21 mouse cellular contexts compared by ENCODE assay signal in the genomic region with DNA sequence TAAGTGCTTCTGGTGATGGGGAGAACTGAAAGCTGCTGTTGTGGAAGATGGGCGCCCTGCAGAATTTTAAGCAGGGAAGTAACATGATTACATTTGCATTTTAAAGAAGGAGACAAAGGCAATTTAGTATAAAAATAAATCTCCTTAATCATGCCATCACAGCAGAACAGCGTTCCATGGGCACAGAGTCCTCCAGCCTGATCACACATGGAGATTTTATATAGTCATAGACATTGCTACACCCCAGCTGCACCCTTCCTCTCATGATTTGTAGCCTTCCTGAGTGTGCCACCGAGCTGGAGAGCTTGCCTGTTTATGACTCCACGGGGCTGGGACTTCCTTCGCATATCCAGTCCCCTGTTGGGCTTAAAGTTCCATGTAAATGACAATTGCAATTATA. TPM values are rescaled to one million over a fixed set of nuclear protein-coding genes. Genes with fewer than 3 reads are reported as not detected.
"Had no signal": no experiment of that assay in that cellular context is flagged by ENCODE, and none has a peak within 500 bp of the region (broad histone marks: within the 10 kb centered on the region; RNA-seq: fewer than 3 reads in every experiment).

No protein-coding gene starts in this region.

- H3K9me3 ChIP-seq: limb, embryonic 10.5 days; liver, embryonic 15.5 days; midbrain, embryonic 10.5 days; neural tube, embryonic 12.5 days had no signal

- H3K36me3 ChIP-seq: limb, embryonic 10.5 days; liver, embryonic 15.5 days; midbrain, embryonic 10.5 days; neural tube, embryonic 12.5 days had no signal

- H3K27ac ChIP-seq: left cerebral cortex, adult 2 months; limb, embryonic 10.5 days; liver, embryonic 15.5 days; midbrain, embryonic 10.5 days; neural tube, embryonic 12.5 days; stomach, postnatal 0 days had no signal

- DNase-seq: kidney, postnatal 10 days; kidney, postnatal 4 days; lung, adult 2 months; lung, postnatal 4 days; midbrain, embryonic 14.5 days; right cerebral cortex, adult 18-20 months; right cerebral cortex, postnatal 25 days; thymus, adult 18-20 months; thymus, postnatal 25 days had no signal

- H3K27me3 ChIP-seq: liver, embryonic 15.5 days; neural tube, embryonic 12.5 days had no signal

- H3K4me2 ChIP-seq: liver, embryonic 11.5 days; liver, embryonic 15.5 days; neural tube, embryonic 12.5 days had no signal

- H3K4me3 ChIP-seq: left cerebral cortex, adult 2 months; limb, embryonic 10.5 days; liver, embryonic 15.5 days; midbrain, embryonic 10.5 days; myocyte; neural tube, embryonic 12.5 days had no signal

- ATAC-seq: lung, postnatal 0 days had no signal

- H3K4me1 ChIP-seq: liver, embryonic 15.5 days; midbrain, embryonic 10.5 days had no signal

- H3K9ac ChIP-seq: liver, embryonic 15.5 days; neural tube, embryonic 12.5 days had no signal

RNA-seq across cellular contexts. Expression of a gene that starts 42.4 kb away (rescaled TPM):
- total RNA-seq: megakaryocyte, adult 5-6 weeks had no signal
- polyA plus RNA-seq: kidney, embryonic 14.5 days; limb, embryonic 10.5 days; liver, embryonic 11.5 days; liver, embryonic 15.5 days; midbrain, embryonic 10.5 days; myocyte; neural tube, embryonic 12.5 days; small intestine, adult 2 months; stomach, postnatal 0 days had no signal
